Mouse (Mus musculus) heart, postnatal 0 days (tissue): ENCODE results near the gene Hydin.

Experiments
- CTCF ChIP-seq: IDR thresholded peaks from 2 replicates; pipeline ENCODE4 v1.5.1; 2016; ENCODE audit warnings: antibody characterized with exemption, control low read depth, low read depth
- EP300 ChIP-seq: IDR thresholded peaks from 2 replicates; pipeline ENCODE4 v1.6.1; 2016; ENCODE audit warnings: antibody characterized with exemption, low read depth

DNA sequence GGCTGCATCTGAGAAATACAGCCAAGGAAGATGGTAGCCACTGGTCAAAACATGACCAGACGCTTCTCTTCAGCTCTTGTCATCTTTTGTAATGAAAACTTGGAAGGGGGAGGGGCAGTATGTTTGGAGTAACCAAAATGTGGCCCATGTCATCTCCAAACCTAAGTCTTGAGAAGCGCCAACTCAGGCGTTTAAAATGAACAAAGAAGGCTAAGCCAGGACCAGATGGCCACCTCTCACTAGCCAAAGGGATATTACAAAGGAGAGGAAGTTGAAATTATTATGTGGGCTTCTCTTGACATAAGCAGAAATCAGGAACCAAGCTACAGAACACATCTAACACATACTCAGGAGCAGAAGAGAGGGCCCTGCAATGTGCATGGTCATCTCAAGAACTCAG lies 150.2 kb downstream of the Hydin start:
- TF ChIP-seq CTCF (no peak), EP300 (no peak)
